Mouse (Mus musculus) c-Kit-positive CD71-negative TER-119-negative erythroid progenitor cells, embryonic 14.5 days (primary cell): ENCODE measurements around the gene Tacc3.

Source experiments
- DNase-seq: peaks from one replicate; pipeline ENCODE4 v3.0.0-alpha.2; 2013; ENCODE audit warnings: low read depth

Tacc3 gene

DNA sequence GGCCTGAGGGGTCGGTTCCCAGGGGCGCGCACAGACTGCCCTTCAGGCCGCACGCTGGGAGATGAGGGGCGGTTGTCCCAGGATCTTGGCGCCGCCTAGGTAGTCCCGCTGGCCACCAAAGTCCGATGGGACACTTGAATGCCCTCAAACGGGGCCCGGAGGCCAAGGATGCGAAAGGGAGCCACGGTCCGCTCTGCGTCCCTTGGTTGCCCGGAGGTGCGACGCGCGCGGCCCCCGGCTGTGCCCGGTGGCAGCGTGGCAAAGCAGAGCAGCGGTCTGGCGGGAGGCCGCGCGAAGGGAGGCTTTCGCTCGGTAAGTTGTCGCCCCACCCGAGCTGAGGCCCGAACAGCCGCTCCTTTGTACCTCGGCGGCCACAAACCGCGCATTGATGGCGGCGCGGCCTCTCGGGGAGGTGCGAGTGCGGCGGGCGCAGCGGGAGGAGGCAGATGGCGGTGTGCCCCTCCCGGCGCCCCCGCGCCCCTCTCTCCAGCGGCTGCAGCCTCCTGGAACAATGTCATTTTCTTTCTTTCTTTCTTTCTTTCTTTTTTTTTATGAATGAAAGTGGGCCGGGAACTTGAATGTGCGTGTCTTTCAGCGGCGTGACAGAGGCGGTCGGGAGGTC is 65.2 kb downstream of the Tacc3 start:
- DNase-seq, result no peak

DNA sequence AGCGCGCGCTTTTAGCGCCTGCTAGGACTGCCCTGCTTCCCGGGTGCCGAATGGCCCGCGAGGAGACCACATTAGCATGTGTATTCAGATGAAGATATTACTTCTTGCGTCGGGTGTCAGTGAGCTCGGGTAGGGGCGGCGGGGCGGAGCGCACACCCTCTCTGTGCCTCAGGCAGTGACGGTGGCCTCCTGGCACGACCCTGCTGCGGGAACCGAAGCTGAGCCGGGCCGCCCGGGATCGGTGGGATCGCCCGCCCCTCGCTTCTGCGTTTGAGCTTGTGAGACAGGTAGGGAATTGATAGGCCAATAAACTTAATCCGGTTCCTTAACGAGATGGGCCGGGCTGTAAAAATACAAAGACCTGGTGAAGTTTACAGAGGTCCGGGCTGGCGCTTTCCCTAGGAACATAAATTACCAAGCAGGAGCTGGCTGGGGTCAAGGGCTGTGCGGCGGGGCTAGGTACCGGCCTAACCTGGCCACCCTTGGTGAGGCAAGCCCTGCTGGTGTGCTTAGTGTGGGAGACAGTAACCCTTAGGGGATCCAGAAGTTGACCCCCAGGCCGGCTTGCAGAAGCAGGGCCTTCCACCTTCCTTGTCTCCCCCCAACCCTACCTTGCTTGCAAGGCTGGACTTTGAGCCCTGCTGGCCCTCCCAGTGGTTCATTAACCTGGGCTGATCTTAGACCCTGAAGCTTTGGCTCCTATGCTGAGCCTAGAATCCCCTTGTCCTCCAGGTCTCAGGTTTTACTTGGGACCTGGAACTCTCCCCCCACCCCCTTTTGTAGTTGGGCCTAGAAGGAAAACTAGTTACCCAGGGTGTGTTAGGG is 65.9 kb downstream of the Tacc3 start:
- DNase-seq, result no peak

DNA sequence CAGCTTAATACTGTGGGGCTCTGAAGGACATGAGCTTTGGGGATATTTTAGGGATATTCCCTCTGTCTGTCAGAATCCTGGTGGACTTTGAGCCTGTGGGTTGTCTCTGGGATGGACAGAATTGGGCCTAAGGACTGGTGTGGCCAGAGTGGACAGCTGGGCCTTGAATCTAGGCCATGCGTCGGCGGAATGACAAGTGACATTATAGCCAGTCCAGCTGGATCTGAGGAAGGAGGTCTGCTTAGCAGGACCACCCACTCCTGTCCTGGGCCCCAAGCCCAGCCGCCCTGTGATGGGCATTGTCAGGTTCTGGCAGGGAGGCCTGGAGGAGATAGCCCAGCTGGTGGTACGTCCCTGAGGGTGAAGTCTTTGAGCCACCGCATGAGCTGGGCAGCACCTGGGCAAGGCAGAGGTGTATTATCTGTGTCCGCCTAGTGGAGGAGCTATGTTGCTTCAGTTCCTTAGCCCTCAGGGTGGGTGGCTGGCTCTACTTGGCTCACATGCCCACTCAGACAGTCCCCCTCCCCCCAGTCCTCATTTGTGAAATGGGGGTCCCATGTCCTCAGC is 68.2 kb downstream of the Tacc3 start:
- DNase-seq, result no peak

DNA sequence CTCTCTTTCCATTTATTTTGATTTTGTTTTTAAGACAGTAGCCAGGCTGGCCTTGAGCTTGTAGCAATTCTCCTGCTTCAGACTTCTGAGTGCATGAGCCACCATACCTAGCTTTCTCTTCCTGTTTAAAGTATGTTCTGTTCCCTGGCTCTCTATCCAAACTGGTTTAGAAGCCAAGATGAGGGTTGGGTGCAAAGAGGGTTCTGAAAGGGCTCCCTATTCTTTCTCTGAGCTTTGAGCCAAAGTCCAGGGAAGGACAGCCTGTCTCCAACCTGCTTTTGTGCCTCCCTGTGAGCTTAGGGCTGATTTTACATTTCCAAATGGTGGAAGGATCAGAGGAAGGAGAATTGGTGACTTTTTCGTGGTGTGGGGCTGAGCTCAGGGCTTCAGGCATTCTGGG is 69.0 kb downstream of the Tacc3 start:
- DNase-seq, result no peak
